In genomic region chr11:4107901-4108300, GRCm38 (mm10) we compare ENCODE assay signal across 25 mouse cellular contexts. TPM values are rescaled to one million over a fixed set of nuclear protein-coding genes. Genes with fewer than 3 reads are reported as not detected.
"Had no signal": no experiment of that assay in that cellular context is flagged by ENCODE, and none has a peak within 500 bp of the region (broad histone marks: within the 10 kb centered on the region; RNA-seq: fewer than 3 reads in every experiment).

No protein-coding gene starts in this region.

RNA-seq across cellular contexts. Expression of gene Sec14l2, which starts 15.3 kb away (rescaled TPM):
- total RNA-seq: monocyte, adult 5-6 weeks had no signal

RNA-seq across cellular contexts. Expression of gene Sec14l3, which starts 43.3 kb away (rescaled TPM):
- total RNA-seq: megakaryocyte progenitor cell, adult 5-6 weeks; megakaryocyte, adult 5-6 weeks; megakaryocyte-erythroid progenitor cell, adult 5-6 weeks; monocyte, adult 5-6 weeks had no signal
- polyA plus RNA-seq: limb, embryonic 10.5 days; limb, embryonic 11.5 days; limb, embryonic 12.5 days; limb, embryonic 13.5 days; limb, embryonic 14.5 days; limb, embryonic 15.5 days; liver, embryonic 11.5 days; liver, embryonic 12.5 days; liver, embryonic 13.5 days; liver, embryonic 14.5 days; liver, embryonic 15.5 days; liver, embryonic 16.5 days; liver, postnatal 0 days; macrophage; midbrain, embryonic 10.5 days; midbrain, embryonic 11.5 days; midbrain, embryonic 12.5 days; midbrain, embryonic 13.5 days; myocyte; neural tube, embryonic 11.5 days; neural tube, embryonic 12.5 days had no signal
